Mouse (Mus musculus) liver, embryonic 14.5 days (tissue): ENCODE results near the gene Rbm47.

ENCODE experiments used
- CTCF ChIP-seq: IDR thresholded peaks from 2 replicates; pipeline ENCODE4 v1.5.1; 2016; ENCODE audit warnings: antibody characterized with exemption, low read depth, control low read depth
- EP300 ChIP-seq: IDR thresholded peaks from 2 replicates; pipeline ENCODE4 v1.6.1; 2016; ENCODE audit warnings: antibody characterized with exemption, low read depth

DNA sequence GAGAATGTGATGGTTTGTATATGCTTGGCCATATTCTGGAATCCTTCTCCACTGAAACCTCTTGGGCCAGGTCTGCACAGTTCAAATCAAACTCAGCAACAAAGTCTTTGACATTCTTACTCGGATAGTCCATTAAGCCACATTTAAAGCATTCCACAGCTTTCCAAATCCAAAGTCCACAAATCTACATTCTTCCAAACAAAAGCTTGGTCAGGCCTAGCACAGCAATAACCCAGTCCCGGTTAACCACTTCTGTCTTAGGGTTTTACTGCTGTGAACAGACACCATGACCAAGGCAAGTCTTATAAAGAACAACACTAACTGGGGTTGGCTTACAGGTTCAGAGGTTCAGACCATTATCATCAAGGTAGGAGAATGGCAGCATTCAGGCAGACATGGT is 133.1 kb downstream of the Rbm47 start:
- no peak for TF ChIP-seq CTCF
- no peak for TF ChIP-seq EP300
